Mouse (Mus musculus) hindbrain, postnatal 0 days (tissue): ENCODE data around the gene Tmem119. TPM values are rescaled to one million over a fixed set of nuclear protein-coding genes. Genes with fewer than 3 reads are reported as not detected.

Experiments used
- ATAC-seq: fragments of 200-750 bp; cut with Nextera tagmentation; 2 replicates; pipeline ENCODE4 v1.8.0; 2017; ENCODE audit warnings: mild to moderate bottlenecking, moderate TSS enrichment, moderate library complexity
- DNase-seq: peaks from one replicate; pipeline ENCODE4 v3.0.0-alpha.2; 2015; ENCODE audit warnings: low spot score
- H3K27ac ChIP-seq: fragments of 300-500 bp; sonication (generic); 2 replicates; pipeline ENCODE4 v1.5.1; 2014; ENCODE audit warnings: mild to moderate bottlenecking
- H3K27me3 ChIP-seq: fragments of 300-500 bp; sonication (generic); 2 replicates; pipeline ENCODE4 v1.6.1; 2014; ENCODE audit warnings: low read length, mixed read lengths; ENCODE audit not compliant: insufficient read depth
- H3K36me3 ChIP-seq: fragments of 300-500 bp; sonication (generic); 2 replicates; pipeline ENCODE4 v1.6.1; 2014; ENCODE audit warnings: low read length, mixed read lengths; ENCODE audit not compliant: insufficient read depth
- H3K4me1 ChIP-seq: fragments of 300-500 bp; sonication (generic); 2 replicates; pipeline ENCODE4 v1.6.1; 2014; ENCODE audit warnings: antibody characterized with exemption, low read length, mixed read lengths; ENCODE audit not compliant: insufficient read depth
- H3K4me2 ChIP-seq: fragments of 300-500 bp; sonication (generic); 2 replicates; pipeline ENCODE4 v1.6.1; 2014; ENCODE audit warnings: low read depth, mild to moderate bottlenecking, low read length, moderate library complexity, mixed read lengths
- H3K4me3 ChIP-seq: fragments of 300-500 bp; sonication (generic); 2 replicates; pipeline ENCODE4 v1.5.1; 2014; ENCODE audit warnings: low read length
- H3K9ac ChIP-seq: fragments of 300-500 bp; sonication (generic); replicated peaks from 2 replicates; pipeline ENCODE4 v1.6.1; 2014; ENCODE audit warnings: mild to moderate bottlenecking, low read length, moderate library complexity, mixed read lengths
- H3K9me3 ChIP-seq: fragments of 300-500 bp; sonication (generic); 2 replicates; pipeline ENCODE4 v1.6.1; 2016; ENCODE audit warnings: low read length, mixed read lengths
- CTCF ChIP-seq: IDR thresholded peaks from 2 replicates; pipeline ENCODE4 v1.5.1; 2016; ENCODE audit warnings: antibody characterized with exemption, control low read depth, low read depth
- WGBS: fragments of 180-500 bp; shearing (Covaris S2); extraction: QIAGEN DNeasy Blood & Tissue Kit; methylation state at CpG from one replicate; pipeline ENCODE4 v1.1.7; 2014; 5-methylcytosine and 5-hydroxymethylcytosine counted together
- polyA plus RNA-seq: library from polyadenylated mRNA; unstranded; fragments of >200 nt; fragmentation: Nextera tagmentation; extraction: Ambion mirVana; gene quantifications from 2 replicates; pipeline ENCODE4 v1.2.1, GENCODE M21; 2015
- total RNA-seq: library from RNA; depleted of rRNA; stranded (reverse); fragments of >200 nt; gene quantifications from 2 replicates; pipeline ENCODE4 v1.2.3, GENCODE M21; 2014; rRNA removed

Gene Tmem119
- total and polyA plus RNA-seq, 2 experiments from 2014 or later = 7.6 to 9.2 TPM

DNA sequence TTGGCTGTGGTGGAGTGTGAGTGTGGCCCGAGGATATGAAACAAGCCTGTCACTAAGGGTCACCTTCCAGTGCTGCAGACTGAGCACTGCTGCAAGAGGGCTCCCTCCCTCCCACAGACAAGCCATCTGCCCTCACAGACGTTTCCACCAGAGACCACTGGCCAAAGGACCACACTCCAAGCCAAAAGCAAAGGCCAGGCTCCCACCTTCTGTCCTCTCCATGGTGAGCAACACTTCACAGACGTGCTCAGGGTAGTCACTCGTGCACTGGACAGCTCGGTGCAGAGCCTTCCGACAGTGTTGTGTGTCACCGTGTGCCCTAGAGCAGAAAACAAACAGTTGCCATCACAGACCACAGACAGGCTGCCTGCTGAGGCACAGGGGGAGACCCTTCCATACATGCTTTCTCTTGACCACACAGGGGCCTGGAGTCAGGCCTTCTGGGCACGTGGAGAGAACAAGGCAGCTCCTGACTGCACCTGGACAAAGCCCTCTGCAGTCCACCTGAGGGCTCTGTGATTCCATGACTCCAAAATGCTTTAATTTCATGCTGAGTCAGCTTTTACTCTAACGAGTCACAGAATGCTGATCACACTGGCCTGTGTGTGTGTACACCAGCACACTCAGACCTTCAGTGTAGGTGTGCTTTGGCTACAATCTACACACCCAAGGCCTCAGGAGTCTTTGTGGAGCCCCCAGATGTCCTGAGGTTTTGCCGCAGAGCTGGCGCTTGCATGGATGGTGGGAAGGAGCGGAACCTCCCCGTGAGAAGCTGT, 51.6 kb downstream of the Tmem119 start:
- TF ChIP-seq CTCF = no peak
- ATAC-seq = peak; percentile 54
- Histone ChIP-seq H3K27ac (no peak overlapping the region), H3K4me2 (no peak overlapping the region), H3K9ac (no peak overlapping the region), H3K4me1 (no peaks in the 10 kb centered on the region), H3K27me3 (no peaks in the 10 kb centered on the region), H3K4me3 (no peak overlapping the region), H3K9me3 (no peaks in the 10 kb centered on the region), H3K36me3 (peaks cover 97% of the 10 kb centered on the region)
- no peak for DNase-seq
- 89% methylated on average over 13 of the region's 13 CpGs for WGBS

DNA sequence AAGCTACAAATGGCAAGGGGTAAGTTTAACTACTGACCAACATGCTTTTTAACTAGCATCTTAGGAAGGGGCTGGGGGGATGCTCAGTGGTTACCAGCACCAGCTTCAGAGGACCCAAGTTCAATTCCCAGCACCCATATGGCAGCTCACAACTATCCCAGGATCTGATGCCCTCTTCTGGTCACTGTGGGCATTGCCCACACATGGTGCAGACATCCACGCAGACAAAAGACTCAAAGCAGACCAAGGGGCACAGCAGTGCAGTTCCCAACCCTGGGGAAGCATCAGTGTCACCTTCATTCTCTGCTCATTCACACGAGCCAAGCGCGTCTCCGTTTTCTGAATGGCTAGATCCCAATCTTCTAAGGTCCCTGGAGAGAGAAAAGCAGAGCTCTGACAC, 52.7 kb downstream of the Tmem119 start:
- peaks cover 90% of the 10 kb centered on the region for H3K36me3 ChIP-seq
- ATAC-seq = no peak

More for the DNA sequence above, 52.7 kb downstream of the Tmem119 start:
- WGBS = 94% methylated on average over 5 of the region's 5 CpGs
- Histone ChIP-seq H3K9ac (no peak overlapping the region), H3K4me3 (no peak overlapping the region), H3K27ac (no peak overlapping the region), H3K9me3 (no peaks in the 10 kb centered on the region), H3K4me1 (no peaks in the 10 kb centered on the region), H3K4me2 (no peak overlapping the region), H3K27me3 (no peaks in the 10 kb centered on the region)
- no peak for DNase-seq
- peak; percentile 43 for TF ChIP-seq CTCF

Other genes with a start within 250 kb of the Tmem119 start
- 4.8 and 9.7 TPM in 2 replicates for gene Cmklr1, start 150.1 kb downstream of the Tmem119 start, total RNA-seq
- gene Cmklr1, start 150.1 kb downstream of the Tmem119 start, polyA plus RNA-seq = 0.91 and 1.6 TPM in 2 replicates
- gene 1700069L16Rik, start 75.7 kb downstream of the Tmem119 start, total RNA-seq = not detected in 2 replicates
- gene 1700069L16Rik, start 75.7 kb downstream of the Tmem119 start, polyA plus RNA-seq = not detected in 2 replicates
- 11.7 and 12.0 TPM in 2 replicates for gene Ficd, start 64.7 kb downstream of the Tmem119 start, total RNA-seq
- gene Ficd, start 64.7 kb downstream of the Tmem119 start, polyA plus RNA-seq = 8.6 and 8.7 TPM in 2 replicates
- gene Sart3, start 28.0 kb downstream of the Tmem119 start, total RNA-seq = 34.7 and 45.6 TPM in 2 replicates
- 24.8 and 26.4 TPM in 2 replicates for gene Sart3, start 28.0 kb downstream of the Tmem119 start, polyA plus RNA-seq
- gene Iscu, start 27.8 kb downstream of the Tmem119 start, total RNA-seq = 53.5 and 77.9 TPM in 2 replicates
- gene Iscu, start 27.8 kb downstream of the Tmem119 start, polyA plus RNA-seq = 111 and 122 TPM in 2 replicates
- gene Selplg, start 32.1 kb upstream of the Tmem119 start, total RNA-seq = 2.8 and 4.1 TPM in 2 replicates
- gene Selplg, start 32.1 kb upstream of the Tmem119 start, polyA plus RNA-seq = 1.8 and 2.2 TPM in 2 replicates
- gene Coro1c, start 108.2 kb upstream of the Tmem119 start, total RNA-seq = 151 and 159 TPM in 2 replicates
- gene Coro1c, start 108.2 kb upstream of the Tmem119 start, polyA plus RNA-seq = 140 and 149 TPM in 2 replicates
- 12.4 and 14.5 TPM in 2 replicates for gene Ssh1, start 193.4 kb upstream of the Tmem119 start, total RNA-seq
- gene Ssh1, start 193.4 kb upstream of the Tmem119 start, polyA plus RNA-seq = 9.7 and 11.6 TPM in 2 replicates
- 0.84 TPM in 1 of 2 replicates, not detected in the other for gene Dao, start 203.2 kb upstream of the Tmem119 start, total RNA-seq
- 0.14 TPM in 1 of 2 replicates, not detected in the other for gene Dao, start 203.2 kb upstream of the Tmem119 start, polyA plus RNA-seq